Mouse (Mus musculus): ENCODE measurements around the gene Nckap5. TPM values are rescaled to one million over a fixed set of nuclear protein-coding genes. Genes with fewer than 3 reads are reported as not detected.

Nckap5 gene
- polyA plus RNA-seq, 1 experiment from 2014 or later = 16.6 TPM

DNA sequence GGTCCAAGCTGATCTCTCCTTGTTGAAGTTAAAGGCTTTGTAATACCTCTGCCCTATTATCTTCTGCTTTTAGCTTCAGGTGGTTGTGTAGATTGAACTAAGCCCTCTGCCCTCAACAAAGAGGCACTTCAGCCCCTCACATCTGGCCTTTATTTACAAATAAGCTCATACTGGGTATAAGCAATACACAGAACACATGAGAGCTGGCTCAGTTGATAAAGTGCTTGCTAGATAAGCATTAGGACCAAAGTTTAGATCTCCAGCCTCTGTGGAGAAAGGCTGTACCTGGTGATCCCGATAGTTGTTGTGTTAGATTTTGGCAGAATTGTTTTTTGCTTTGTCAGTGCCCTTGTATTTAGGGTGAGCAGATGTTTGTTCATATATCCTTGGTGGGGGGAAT lies 887.3 kb downstream of the Nckap5 start:
- no peaks in the 10 kb centered on the region for H3K27me3 ChIP-seq (ENCODE audit: control insufficient read depth, insufficient read depth, low read length)
- no peaks in the 10 kb centered on the region for H3K9me3 ChIP-seq (ENCODE audit: control insufficient read depth, low read length)
- H3K4me2 ChIP-seq (ENCODE audit: low read depth, low read length, severe bottlenecking) = no peak overlapping the region
- H3K36me3 ChIP-seq (ENCODE audit: control insufficient read depth, insufficient read depth, low read length) = no peaks in the 10 kb centered on the region
- ATAC-seq (replicated peaks; ENCODE audit: low FRiP score) (no peak), DNase-seq (ENCODE audit: low spot score) (no peak)
- no peak overlapping the region for H3K27ac ChIP-seq (ENCODE audit: low read depth, low read length)
- no peak overlapping the region for H3K4me3 ChIP-seq (ENCODE audit: low read depth, low read length)
- no peak overlapping the region for H3K9ac ChIP-seq (ENCODE audit: low read length)
- 86% methylated on average over 1 of the region's 1 CpGs for WGBS
- H3K4me1 ChIP-seq (replicated peaks; ENCODE audit: control insufficient read depth, insufficient read depth, low read length) = no peaks in the 10 kb centered on the region

- Histone ChIP-seq H3K4me2 (ENCODE audit: low read depth, low read length, severe bottlenecking) (no peak overlapping the region), H3K27me3 (ENCODE audit: control insufficient read depth, insufficient read depth, low read length) (no peaks in the 10 kb centered on the region), H3K9me3 (ENCODE audit: control insufficient read depth, low read length) (no peaks in the 10 kb centered on the region), H3K4me3 (ENCODE audit: low read depth, low read length) (no peak overlapping the region), H3K27ac (ENCODE audit: low read depth, low read length) (no peak overlapping the region), H3K4me1 (replicated peaks; ENCODE audit: control insufficient read depth, insufficient read depth, low read length) (no peaks in the 10 kb centered on the region), H3K9ac (ENCODE audit: low read length) (no peak overlapping the region), H3K36me3 (ENCODE audit: control insufficient read depth, insufficient read depth, low read length) (no peaks in the 10 kb centered on the region)
- 96% methylated on average over 10 of the region's 10 CpGs for WGBS
- DNase-seq (ENCODE audit: low spot score) (no peak), ATAC-seq (replicated peaks; ENCODE audit: low FRiP score) (no peak)
Measured at GRCm38 (mm10) chr1:125925486-125925885, 905.1 kb downstream of the Nckap5 start.

GRCm38 (mm10) chr1:125923062-125923461 lies 907.5 kb downstream of the Nckap5 start:
- ATAC-seq (replicated peaks; ENCODE audit: low FRiP score) (no peak), DNase-seq (ENCODE audit: low spot score) (no peak)
- Histone ChIP-seq H3K9me3 (ENCODE audit: control insufficient read depth, low read length) (no peaks in the 10 kb centered on the region), H3K36me3 (ENCODE audit: control insufficient read depth, insufficient read depth, low read length) (no peaks in the 10 kb centered on the region), H3K9ac (ENCODE audit: low read length) (no peak overlapping the region), H3K27ac (ENCODE audit: low read depth, low read length) (no peak overlapping the region), H3K27me3 (ENCODE audit: control insufficient read depth, insufficient read depth, low read length) (no peaks in the 10 kb centered on the region), H3K4me2 (ENCODE audit: low read depth, low read length, severe bottlenecking) (no peak overlapping the region), H3K4me1 (replicated peaks; ENCODE audit: control insufficient read depth, insufficient read depth, low read length) (no peaks in the 10 kb centered on the region), H3K4me3 (ENCODE audit: low read depth, low read length) (no peak overlapping the region)
- WGBS = 82% methylated on average over 2 of the region's 2 CpGs

GRCm38 (mm10) chr1:125920696-125921095 lies 909.9 kb downstream of the Nckap5 start:
- Histone ChIP-seq H3K4me1 (replicated peaks; ENCODE audit: control insufficient read depth, insufficient read depth, low read length) (no peaks in the 10 kb centered on the region), H3K9ac (ENCODE audit: low read length) (no peak overlapping the region), H3K27me3 (ENCODE audit: control insufficient read depth, insufficient read depth, low read length) (no peaks in the 10 kb centered on the region), H3K27ac (ENCODE audit: low read depth, low read length) (no peak overlapping the region), H3K36me3 (ENCODE audit: control insufficient read depth, insufficient read depth, low read length) (no peaks in the 10 kb centered on the region), H3K4me2 (ENCODE audit: low read depth, low read length, severe bottlenecking) (no peak overlapping the region), H3K4me3 (ENCODE audit: low read depth, low read length) (no peak overlapping the region), H3K9me3 (ENCODE audit: control insufficient read depth, low read length) (no peaks in the 10 kb centered on the region)
- ATAC-seq (replicated peaks; ENCODE audit: low FRiP score) = no peak
- DNase-seq (ENCODE audit: low spot score) = no peak
- 85% methylated on average over 3 of the region's 3 CpGs for WGBS

GRCm38 (mm10) chr1:125912601-125913600 lies 917.7 kb downstream of the Nckap5 start, which contains the start of gene Lypd1:
Lypd1 (minus strand) TSS chr1:125913101.
- Histone ChIP-seq H3K36me3 (ENCODE audit: control insufficient read depth, insufficient read depth, low read length) (no peaks in the 10 kb centered on the region), H3K27ac (ENCODE audit: low read depth, low read length) (no peak within 1 kb of the TSS), H3K9me3 (ENCODE audit: control insufficient read depth, low read length) (no peaks in the 10 kb centered on the region), H3K4me1 (replicated peaks; ENCODE audit: control insufficient read depth, insufficient read depth, low read length) (peaks cover 8% of the 10 kb centered on the region), H3K4me3 (ENCODE audit: low read depth, low read length) (peak within 1 kb of the TSS; percentile 49), H3K9ac (ENCODE audit: low read length) (peak within 1 kb of the TSS; percentile 55), H3K27me3 (ENCODE audit: control insufficient read depth, insufficient read depth, low read length) (peaks cover 14% of the 10 kb centered on the region), H3K4me2 (ENCODE audit: low read depth, low read length, severe bottlenecking) (peak within 1 kb of the TSS; percentile 99)
- 4% methylated on average over 30 of the region's 30 CpGs for WGBS
- ATAC-seq (replicated peaks; ENCODE audit: low FRiP score) = peak; percentile 12; the same call in 1 of the 2 replicates
- peak; percentile 57 for DNase-seq (ENCODE audit: low spot score)

DNA sequence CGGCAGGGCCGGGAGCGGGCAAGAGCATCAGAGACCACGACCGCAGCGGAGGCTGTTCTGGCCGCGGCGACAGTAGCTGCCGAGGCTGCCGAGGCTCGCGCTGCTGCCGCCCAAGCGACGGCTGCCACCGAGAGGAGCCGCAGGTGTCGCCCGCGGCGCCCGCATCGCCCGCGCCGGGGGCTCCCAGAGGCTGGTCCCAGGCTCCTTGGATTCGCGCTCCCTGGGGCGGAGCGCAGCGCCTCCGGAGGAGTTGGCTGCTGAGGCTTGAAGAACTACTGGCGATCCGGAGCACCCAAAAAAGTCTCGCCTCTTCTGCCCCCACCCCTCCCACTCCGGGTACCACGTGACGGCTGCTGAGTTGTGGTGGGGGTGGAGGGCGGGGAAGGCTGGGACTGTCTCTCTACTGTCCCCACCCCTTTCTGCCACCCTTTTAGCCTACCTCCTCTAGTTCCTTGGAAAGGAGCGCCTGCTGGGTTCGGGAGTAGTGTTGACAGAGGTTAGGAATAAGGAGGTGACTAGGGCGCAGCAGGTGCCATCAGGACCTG lies 918.6 kb downstream of the Nckap5 start:
- H3K4me2 ChIP-seq (ENCODE audit: low read depth, low read length, severe bottlenecking) = peak overlapping the region; percentile 99
- H3K27ac ChIP-seq (ENCODE audit: low read depth, low read length) = no peak overlapping the region
- peaks cover 14% of the 10 kb centered on the region for H3K27me3 ChIP-seq (ENCODE audit: control insufficient read depth, insufficient read depth, low read length)
- H3K9ac ChIP-seq (ENCODE audit: low read length) = peak overlapping the region; percentile 55
- H3K36me3 ChIP-seq (ENCODE audit: control insufficient read depth, insufficient read depth, low read length) = no peaks in the 10 kb centered on the region
- ATAC-seq (replicated peaks; ENCODE audit: low FRiP score) (peak; percentile 62), DNase-seq (ENCODE audit: low spot score) (peak; percentile 77)
- peak overlapping the region; percentile 49 for H3K4me3 ChIP-seq (ENCODE audit: low read depth, low read length)
- under 1% methylated on average over 34 of the region's 43 CpGs for WGBS
- no peaks in the 10 kb centered on the region for H3K9me3 ChIP-seq (ENCODE audit: control insufficient read depth, low read length)
- H3K4me1 ChIP-seq (replicated peaks; ENCODE audit: control insufficient read depth, insufficient read depth, low read length) = peaks cover 8% of the 10 kb centered on the region

DNA sequence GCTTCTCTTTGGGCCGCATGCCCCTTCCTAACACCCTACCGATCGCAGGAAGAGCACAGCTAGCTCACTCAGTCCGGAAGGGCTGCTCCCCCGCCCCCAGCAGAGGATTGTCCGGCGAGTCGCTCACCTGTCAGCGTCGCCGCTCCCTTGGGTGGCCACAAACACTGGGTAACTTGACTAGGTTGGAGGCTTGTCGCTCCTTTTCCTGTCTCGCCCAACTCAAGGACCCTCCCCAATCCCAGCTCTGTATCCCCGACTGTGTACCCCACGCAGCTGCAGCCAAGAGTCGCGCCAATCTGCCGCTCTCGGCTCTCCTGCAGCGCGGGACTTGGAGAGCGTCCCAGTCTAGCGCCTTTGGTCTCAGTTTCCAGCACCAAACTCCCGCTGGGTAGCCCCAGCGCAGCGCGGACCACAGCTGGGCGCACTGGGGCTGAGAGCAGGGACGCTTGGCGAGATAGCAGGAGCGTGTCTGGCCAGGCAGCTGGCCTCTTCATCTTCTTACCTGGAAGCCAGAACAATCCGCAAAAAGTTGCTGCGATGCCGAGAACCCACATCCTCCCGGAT lies 919.2 kb downstream of the Nckap5 start:
- H3K4me2 ChIP-seq (ENCODE audit: low read depth, low read length, severe bottlenecking) = peak overlapping the region; percentile 99
- H3K4me3 ChIP-seq (ENCODE audit: low read depth, low read length) = peak overlapping the region; percentile 49
- under 1% methylated on average over 35 of the region's 35 CpGs for WGBS
- ATAC-seq (replicated peaks; ENCODE audit: low FRiP score) = peak; percentile 47
- H3K27ac ChIP-seq (ENCODE audit: low read depth, low read length) = no peak overlapping the region
- no peaks in the 10 kb centered on the region for H3K9me3 ChIP-seq (ENCODE audit: control insufficient read depth, low read length)
- peaks cover 14% of the 10 kb centered on the region for H3K27me3 ChIP-seq (ENCODE audit: control insufficient read depth, insufficient read depth, low read length)
- H3K36me3 ChIP-seq (ENCODE audit: control insufficient read depth, insufficient read depth, low read length) = no peaks in the 10 kb centered on the region
- peak overlapping the region; percentile 55 for H3K9ac ChIP-seq (ENCODE audit: low read length)
- peak; percentile 64 for DNase-seq (ENCODE audit: low spot score)
- H3K4me1 ChIP-seq (replicated peaks; ENCODE audit: control insufficient read depth, insufficient read depth, low read length) = peaks cover 8% of the 10 kb centered on the region

GRCm38 (mm10) chr1:125910871-125911265 lies 919.7 kb downstream of the Nckap5 start:
- WGBS = 3% methylated on average over 9 of the region's 9 CpGs
- peak; percentile 60 for DNase-seq (ENCODE audit: low spot score)
- peaks cover 14% of the 10 kb centered on the region for H3K27me3 ChIP-seq (ENCODE audit: control insufficient read depth, insufficient read depth, low read length)
- no peak overlapping the region for H3K27ac ChIP-seq (ENCODE audit: low read depth, low read length)
- no peaks in the 10 kb centered on the region for H3K9me3 ChIP-seq (ENCODE audit: control insufficient read depth, low read length)
- H3K9ac ChIP-seq (ENCODE audit: low read length) = no peak overlapping the region
- H3K4me2 ChIP-seq (ENCODE audit: low read depth, low read length, severe bottlenecking) = peak overlapping the region; percentile 99
- H3K4me1 ChIP-seq (replicated peaks; ENCODE audit: control insufficient read depth, insufficient read depth, low read length) = peaks cover 8% of the 10 kb centered on the region
- ATAC-seq (replicated peaks; ENCODE audit: low FRiP score) = peak; percentile 61
- no peaks in the 10 kb centered on the region for H3K36me3 ChIP-seq (ENCODE audit: control insufficient read depth, insufficient read depth, low read length)
- H3K4me3 ChIP-seq (ENCODE audit: low read depth, low read length) = peak overlapping the region; percentile 49

All from forebrain, embryonic 11.5 days (tissue).